Mouse (Mus musculus) 3134 (cell line): ENCODE data around the gene Tmem218.

ENCODE experiments used
- DNase-seq: peaks from one replicate; pipeline ENCODE4 v3.0.0-alpha.2; 2011; ENCODE audit warnings: low spot score; ENCODE audit not compliant: insufficient read length; ENCODE audit errors: extremely low read depth

Gene Tmem218

DNA sequence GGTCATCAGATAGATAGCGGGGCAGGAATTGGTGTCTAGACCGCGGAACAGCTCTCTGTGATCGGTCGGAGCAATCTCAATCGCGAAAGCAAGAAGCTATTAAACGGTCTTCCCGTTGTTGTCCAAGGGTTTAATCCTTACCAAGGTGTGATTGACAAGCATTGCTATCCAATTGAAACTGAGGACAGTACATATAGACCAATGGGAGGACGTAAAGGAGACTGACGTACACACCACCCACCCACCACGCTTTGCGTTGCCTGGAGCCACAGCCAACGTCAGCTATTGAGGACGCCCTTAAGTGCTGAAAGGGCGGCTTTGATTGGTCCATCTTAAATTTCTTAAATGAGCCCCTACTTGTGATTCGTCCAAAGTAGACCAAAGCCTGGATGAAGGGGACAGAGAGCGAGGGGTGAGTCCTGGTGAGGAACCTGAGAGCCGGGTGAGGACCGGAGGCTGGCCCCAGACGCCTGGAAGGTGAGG lies at the start of gene Tmem218:
TSS of gene Tmem218 (plus strand) at position 295 of the 483 bp plus-strand sequence.
- peak; percentile 91 for DNase-seq

DNA sequence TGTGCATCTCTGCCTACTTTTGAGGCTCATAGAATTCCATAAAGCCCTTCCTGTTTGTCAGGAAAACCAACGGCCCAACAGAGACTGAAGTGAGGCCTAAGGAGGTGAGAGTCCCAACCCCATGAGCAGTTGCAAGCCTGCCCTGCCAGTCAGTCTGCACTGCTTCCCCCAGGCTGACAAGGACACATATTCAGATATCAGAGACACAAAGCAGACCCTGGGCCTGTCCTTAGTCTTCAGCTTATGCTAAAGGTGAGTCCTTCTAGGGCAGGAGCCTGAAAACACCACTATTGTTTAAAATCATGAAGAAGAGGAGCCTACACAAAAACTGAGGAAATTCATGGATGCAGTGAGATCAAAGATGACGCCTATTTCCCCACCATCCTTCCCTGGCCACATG lies 47.3 kb upstream of the Tmem218 start:
- DNase-seq, result no peak

DNA sequence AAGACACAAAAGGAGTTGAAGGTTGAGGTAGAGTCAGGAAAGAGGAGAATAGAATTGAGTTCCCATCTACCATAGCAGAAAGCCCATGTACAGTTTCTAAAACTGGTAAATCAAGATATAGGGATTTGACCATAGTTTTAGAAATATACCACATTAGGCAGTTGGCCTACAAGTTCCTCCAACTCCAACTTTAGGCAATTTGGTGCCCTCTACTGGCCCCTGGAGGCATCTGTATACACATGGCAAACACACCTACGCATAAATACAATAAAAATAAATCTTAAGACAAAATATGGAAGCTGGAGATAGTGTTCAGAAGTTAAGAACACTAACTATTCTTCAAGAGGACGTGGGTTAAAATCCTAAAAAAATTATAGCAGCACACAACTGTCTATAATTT lies 41.1 kb upstream of the Tmem218 start:
- no peak for DNase-seq

DNA sequence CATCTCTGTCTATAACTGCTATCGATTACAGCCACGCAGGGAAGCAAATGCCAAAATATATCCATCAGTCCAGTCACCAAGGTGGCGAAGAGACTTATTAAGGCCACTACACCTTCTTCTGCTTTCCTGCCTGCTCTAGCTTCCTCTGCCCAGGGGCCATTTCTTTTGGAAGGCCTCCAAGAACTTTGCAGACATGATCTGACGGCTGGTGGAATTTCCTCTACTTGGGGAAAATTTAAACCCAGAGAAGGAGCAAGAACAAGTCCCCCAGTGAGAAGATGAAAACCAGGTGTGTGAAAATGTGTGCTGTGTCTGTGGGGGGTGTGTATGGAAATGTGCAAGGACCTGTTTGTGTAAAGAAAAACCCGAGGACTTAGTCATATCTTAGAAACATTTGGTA lies 34.6 kb upstream of the Tmem218 start:
- DNase-seq, result no peak

DNA sequence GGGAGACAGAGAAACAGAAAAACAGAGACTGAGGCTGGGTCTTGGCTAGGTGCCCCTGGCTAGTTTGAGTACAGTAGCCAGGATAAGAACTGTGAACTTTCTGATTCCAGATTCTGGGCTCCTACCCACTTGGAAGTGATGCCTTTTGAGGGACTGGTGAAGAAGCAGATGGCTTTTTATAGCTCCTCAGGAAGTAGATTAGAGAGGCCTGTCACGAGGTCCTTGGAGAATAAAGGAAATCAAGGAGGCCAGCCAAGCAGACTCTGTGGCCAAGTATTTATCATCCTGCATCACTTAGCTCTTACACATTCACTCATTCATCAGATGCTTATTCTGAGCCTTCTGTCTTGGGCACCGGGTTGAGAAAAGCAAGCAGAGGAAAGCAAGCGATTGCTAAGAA lies 32.0 kb upstream of the Tmem218 start:
- no peak for DNase-seq

DNA sequence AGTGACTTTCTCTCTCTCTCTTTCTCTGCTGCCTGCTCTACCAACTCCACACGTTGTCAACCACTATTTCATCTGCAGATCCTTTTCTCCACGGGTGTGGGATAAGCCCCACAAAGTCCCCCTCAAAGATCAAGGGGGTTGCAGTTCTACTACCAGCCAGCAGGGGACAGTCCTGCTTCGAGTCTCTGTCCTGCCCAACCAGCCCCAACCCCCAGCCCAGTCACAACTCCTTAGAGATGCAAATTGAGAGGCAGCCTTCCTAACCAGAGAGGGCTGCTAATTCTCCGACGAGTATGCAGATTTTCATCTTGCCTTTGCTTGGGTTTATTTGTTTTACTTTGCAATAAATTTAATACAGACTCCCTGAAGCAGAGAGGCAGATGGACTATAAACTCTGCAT lies 30.9 kb upstream of the Tmem218 start:
- peak; percentile 16 for DNase-seq

DNA sequence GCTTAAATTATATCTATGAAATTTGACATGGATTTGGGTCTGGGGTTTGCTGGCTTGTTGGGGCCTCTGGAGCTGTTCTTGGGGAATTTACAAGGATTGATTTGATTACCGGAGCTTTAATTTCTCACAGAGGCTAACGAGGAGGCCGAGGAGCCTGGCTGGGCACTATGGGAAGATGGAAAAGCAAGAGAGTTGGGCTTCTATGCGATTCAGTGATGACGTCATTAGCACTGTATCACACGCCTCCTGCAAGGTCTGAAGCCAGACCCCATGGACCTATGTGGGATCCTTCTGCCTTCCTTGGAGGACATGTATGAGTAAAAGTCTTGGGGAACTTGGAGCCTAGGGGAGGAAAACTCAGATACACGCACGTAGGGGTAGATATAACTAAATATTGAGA lies 30.5 kb upstream of the Tmem218 start:
- DNase-seq, result no peak

DNA sequence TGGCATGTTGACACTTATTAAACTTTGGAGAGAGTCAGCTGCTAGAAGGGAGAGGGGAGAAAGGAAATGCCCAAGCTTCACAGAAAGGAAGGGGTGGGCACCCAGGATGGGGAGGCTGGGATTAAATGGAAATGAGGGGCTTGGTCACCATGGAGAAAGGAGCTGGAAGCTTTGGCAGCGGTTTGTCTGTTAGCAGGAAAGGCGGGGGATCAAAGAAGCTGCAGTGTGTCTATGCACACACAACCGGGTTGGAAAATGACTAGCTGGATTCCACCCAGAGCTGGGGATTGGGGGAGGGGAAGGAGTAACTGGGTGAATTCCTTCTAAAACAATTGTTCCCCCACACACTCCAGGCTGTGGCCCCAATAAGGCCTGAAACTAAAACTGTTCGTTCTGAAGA lies 29.1 kb upstream of the Tmem218 start:
- DNase-seq, result no peak

DNA sequence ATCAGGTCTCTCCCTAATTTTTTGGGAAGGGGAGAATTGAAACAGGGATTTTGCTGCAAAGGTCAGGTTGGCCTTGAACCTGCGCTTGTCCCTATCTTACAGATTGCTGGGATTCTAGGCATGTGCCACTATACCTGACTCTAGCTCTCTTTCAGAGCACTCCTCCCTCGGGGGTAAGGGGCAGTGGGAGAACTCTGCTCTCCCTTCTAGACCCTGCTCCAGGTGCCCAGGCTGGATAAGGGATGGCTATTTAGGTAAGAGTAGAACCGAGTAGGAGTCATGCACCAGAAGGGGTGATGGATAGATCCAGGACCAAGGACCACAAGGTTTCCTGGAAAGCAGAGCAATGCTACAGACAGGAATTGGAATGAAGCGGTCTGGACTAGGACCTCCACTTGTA lies 28.4 kb upstream of the Tmem218 start:
- DNase-seq, result no peak

DNA sequence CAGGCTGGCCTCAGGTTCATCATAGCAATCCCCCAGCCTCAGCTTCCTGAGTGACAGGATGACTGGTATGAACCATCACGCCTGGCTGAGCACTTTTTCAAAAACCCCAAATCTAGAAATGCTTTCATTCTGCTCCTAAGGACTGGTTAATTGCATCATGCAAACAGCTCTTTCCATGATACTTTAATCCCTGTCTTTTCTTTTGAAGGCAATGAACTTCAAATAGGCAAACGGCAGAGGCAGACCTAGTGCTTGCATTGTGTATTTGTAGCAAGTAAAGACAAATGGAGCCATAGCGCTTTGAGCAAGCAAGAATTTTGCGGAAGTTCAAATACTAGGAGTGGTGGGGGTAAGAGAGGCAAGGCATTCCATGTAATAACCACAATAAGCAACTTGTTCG lies 26.4 kb upstream of the Tmem218 start:
- DNase-seq, result no peak

DNA sequence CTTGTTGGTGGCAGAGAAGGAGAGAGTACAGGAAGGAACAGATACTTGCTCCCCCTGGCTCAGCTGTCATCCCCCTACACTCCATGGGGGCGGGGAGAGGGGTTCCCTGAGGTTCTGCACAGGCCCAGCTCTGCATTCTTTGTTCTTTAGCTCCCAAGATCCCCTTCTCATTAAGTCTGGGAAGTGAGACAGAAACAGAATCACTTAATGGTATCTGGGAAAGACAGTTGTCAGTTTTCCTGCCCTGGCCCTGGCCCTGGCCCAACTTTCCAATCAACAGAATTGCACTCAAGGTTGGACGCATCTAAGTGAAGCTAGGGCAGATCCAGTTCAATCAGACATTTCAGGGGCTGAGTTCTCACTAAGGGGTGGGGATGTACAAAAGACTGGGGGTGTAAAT lies 24.8 kb upstream of the Tmem218 start:
- no peak for DNase-seq

DNA sequence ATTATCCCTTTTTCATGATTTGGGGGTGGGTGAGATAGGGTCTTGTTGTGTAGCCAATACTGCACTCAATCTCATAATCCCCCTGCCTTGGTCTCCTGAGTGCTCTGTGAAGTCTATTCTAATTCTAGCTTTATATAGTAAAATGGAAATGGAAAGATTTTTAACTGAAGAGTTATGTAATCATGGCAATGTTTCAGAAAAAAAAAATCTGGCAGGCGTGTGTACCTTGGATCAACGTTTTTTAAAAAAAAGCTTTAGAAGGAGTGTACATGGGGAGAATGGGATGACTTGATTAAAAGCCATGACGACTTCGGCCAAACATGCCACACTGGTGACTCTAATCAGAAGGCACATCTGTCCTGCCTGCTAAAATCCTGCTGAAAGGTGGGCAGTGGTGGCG lies 20.6 kb upstream of the Tmem218 start:
- DNase-seq, result no peak

DNA sequence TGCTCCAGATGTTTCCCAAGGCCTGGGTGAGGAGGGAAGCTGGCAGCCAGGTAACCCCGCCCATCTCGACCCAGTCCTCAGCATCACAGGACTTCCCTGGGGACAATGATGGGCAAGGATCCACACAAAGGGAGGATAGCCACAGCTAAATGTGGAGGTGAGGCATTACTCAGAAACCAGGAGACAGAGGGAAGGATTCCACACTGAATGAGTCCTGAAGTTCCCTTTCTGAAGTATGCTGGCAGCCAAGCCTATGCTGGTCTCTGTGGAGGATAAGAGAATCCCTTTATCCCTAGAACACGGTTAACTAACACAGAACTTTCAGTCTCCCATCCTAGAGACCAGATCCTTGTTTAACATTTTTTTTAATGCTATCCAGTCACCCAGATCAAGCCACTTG lies 20.0 kb upstream of the Tmem218 start:
- no peak for DNase-seq

DNA sequence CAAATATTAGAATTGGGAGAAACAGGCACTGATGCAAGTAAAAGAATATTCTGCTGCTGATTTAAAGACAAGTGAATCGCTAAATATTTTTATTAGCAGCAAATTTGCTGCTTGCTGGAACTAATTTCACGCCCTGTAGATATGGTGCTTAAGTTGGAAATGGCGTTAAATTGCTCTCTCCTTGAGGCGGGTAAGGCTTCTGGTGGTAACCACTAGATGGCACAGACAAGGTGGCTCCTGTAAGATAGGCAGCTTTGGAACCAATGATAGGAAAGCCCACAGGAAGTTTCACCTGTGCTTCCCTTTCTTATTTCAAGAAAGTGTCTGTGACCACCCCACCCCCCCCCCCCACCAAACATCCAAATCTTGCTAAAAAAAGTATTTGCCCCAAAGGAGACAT lies 11.0 kb upstream of the Tmem218 start:
- no peak for DNase-seq

DNA sequence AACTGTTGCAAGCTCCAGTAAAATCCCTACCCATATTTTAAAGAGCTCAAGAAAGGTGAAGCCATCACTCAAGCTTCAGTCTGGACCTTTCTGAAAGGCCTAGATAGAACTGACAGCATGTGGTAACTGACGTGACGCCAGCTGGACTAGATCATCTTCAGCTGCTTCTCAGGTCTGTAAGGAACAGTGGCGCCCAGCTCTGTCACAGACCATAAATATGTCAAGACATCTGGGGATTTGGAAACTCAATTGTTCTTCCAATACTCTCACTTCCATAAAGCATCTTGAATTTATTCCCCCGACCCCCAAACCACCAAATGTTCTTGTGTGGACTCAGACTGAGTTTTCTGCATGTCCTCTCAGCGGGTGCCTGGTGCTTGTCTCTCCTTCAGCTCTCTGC lies 7.6 kb upstream of the Tmem218 start:
- no peak for DNase-seq

DNA sequence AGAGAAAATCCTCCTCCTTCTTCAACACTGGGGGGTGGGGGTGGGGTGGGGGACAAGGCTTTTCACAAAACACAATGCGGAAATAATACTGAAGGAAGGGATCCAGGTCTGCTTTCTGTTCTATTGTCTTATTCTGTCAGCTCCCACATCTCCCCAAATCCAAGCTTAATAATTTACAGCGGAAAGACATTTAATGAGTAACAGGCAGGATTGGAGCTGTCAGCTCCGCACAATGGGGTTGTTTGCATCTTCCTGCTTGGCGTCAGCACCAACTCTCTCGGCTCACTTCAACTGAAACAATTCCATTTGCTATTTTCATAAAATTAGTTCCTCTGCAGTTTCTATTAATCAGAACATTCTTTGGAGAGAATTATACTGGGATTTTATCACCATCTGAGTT lies 4.1 kb upstream of the Tmem218 start:
- no peak for DNase-seq

DNA sequence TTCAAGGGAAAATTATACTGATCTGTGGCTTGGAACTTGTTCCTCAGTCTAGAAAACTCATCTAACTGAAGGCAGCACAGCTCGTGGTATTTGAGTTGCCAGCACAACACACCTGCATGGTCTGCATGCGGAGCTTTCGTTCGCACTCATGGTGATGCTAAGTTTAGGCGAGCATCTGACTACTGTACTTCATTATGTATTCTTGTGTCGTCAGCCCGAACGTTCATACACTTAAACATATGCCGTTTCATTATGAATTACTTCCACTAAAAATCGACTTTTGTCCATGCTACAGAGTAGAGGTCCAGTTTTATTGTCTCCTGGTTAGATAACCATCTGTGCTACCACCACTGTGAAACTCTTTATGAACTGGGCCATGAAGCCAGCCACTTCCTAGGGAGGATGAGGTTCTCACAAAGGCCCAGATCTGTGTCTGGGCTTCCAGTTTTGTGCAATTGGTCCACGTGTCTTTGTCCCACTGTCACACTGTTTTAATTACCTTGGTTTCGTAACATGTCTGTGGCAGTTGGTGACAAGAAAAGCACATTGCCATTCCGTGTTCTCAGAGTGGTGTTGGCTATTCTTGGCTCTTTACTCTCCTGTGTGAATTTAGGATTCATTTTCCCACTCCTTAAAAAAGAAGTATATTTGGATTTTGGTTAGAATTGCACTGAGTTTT lies 5.2 kb downstream of the Tmem218 start:
- no peak for DNase-seq

DNA sequence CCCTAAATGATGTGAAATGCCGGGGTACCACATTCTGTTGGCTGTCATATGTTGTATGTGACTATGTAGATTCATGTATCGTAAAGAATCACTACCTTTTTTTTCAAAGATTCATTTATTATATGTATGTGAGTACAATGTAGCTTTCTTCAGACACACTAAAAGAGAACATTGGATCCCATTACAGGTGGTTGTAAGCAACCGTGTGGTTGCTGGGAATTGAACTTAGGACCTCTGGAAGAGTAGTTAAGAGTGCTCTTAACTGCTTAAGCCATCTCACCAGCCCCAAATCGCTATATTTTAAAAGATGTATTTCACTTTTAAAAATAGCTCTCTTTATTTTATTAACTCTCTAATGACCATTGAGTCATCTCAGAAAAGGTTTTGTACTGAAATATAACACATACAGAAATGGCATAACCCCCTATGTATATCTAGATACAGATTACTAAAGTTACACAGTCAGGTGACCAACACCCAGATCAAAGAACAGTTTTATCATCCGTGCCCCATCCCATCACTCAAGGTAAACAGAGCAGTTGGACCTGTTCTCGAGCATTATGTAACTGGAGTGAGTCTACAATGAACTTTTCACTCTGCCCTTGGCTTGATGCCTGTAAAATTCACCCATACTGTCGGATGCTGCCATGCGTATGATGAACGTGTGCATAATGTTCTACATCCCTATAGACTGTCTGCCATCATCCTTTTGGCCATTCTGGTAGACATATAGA lies 6.5 kb downstream of the Tmem218 start:
- no peak for DNase-seq

DNA sequence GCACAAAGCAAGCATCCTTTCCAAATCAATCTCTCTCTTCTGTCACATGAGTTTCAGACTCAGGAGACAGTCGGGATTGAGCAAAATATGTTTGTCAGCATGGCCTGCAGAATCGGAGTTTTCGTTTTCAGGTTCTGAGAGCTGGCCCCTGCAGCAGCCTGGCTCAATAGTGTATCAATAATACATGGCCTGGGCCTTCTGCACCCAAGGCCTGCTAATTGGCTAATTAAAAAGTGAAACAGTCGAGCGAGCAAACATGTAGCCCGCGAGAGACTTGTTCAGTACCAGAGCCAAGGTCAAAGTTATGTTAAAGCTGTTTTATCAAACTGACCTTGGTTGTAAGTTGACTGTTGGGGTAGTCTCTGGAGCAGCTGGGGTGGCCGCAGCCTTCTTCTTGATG lies 12.7 kb downstream of the Tmem218 start:
- DNase-seq, result no peak

DNA sequence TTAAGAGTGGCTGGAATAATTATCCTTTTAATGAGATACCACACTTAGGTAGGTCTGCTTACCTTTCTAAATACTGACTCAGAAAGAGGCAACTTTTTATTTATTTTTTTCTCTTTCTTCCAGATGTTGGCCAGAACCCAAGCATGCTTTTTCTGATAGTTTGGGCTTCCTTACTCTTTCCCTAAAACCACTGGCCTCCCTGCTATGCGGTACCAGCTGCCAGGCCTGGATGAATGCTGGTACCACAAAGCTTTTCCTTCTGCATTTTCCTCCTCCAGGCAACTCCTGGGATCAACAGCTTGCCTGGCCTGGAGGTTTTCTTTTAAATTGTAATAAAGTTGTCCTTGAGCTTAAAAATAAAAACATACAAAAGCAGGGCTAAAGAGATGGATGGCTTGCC lies 17.6 kb downstream of the Tmem218 start:
- peak; percentile 54 for DNase-seq

DNA sequence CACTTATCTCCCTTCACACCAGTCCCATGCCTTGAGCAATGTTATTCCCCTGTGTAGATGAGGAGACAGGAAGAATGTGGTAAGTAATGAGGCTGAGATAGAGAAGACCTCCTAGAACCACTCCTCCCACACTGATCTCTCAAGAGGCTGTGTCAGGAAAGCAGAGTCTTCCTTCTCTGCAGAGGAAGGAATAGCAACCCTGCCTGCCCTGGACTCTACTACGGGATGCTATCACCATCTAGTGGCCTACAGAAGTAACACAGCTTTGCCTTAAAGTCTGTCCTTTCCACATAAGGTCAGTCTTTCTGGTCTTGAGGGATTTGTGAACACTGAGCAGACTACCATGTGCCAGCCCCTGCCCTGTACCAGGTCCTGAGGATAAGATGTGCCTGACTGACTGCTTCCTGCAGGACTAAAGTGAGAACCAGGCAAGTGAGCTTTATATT lies 21.9 kb downstream of the Tmem218 start:
- no peak for DNase-seq

DNA sequence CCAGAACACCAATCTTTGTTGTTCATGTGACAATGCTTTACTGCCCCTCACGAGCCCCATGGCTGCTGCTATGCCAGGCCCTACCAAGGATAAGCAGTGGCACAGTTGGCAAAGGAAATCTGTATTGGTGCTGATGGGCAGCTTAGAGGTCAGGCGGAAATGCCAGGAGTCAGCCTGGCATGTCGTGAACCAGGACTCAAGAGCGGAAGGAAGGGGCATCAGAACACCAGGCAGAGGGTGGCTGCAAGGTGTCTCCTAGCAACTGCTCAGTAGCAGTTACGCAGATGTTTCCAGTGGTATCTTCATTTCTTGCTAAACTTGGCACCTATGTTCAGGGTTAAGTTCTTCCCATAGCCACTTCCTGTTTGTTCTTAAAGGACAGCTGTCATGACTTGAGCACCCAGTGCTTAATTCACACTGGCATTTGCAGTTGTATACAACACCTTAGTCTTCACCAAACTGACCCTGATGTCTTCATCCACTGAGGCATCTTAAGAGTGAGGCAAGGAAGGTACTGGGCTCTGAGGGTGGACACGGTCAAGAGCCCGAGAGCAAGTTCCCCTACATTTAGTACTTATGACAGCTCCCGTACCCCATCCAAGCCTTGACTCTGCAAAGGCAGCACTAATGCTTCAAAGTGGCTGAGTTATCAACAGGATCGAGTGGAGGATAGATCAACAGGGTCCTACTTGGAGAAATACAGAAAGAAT lies 22.6 kb downstream of the Tmem218 start:
- no peak for DNase-seq
